Mouse (Mus musculus): ENCODE results near the gene Atoh1. TPM values are rescaled to one million over a fixed set of nuclear protein-coding genes. Genes with fewer than 3 reads are reported as not detected.

Atoh1 gene
- polyA plus RNA-seq, 1 experiment = not detected

- Histone ChIP-seq H3K36me3 (ENCODE audit: control insufficient read depth, insufficient read depth) (no peaks in the 10 kb centered on the region), H3K4me2 (ENCODE audit: low read depth) (no peak overlapping the region), H3K4me3 (no peak overlapping the region), H3ac (ENCODE audit: control insufficient read depth, insufficient read length) (no peak overlapping the region), H3K27me3 (ENCODE audit: control insufficient read depth, insufficient read depth, insufficient read length) (no peaks in the 10 kb centered on the region), H3K79me2 (ENCODE audit: control insufficient read depth, insufficient read depth) (no peaks in the 10 kb centered on the region)
- no peak for TF ChIP-seq POLR2AphosphoS2 (IDR thresholded peaks at IDR 0.05; ENCODE audit: insufficient read length, low read depth)
- TF ChIP-seq REST (IDR thresholded peaks at IDR 0.05; ENCODE audit: insufficient read depth, insufficient read length) = no peak
- TF ChIP-seq CEBPB (IDR thresholded peaks at IDR 0.05; ENCODE audit: insufficient read depth, poor library complexity, severe bottlenecking) = no peak
Measured at GRCm38 (mm10) chr6:64736317-64736716, 7.4 kb downstream of the Atoh1 start.

GRCm38 (mm10) chr6:64742915-64743489, 14.1 kb downstream of the Atoh1 start:
- no peaks in the 10 kb centered on the region for H3K27me3 ChIP-seq (ENCODE audit: control insufficient read depth, insufficient read depth, insufficient read length)
- H3K36me3 ChIP-seq (ENCODE audit: control insufficient read depth, insufficient read depth) = no peaks in the 10 kb centered on the region
- H3ac ChIP-seq (ENCODE audit: control insufficient read depth, insufficient read length) = no peak overlapping the region
- no peaks in the 10 kb centered on the region for H3K79me2 ChIP-seq (ENCODE audit: control insufficient read depth, insufficient read depth)
- TF ChIP-seq MYOG (IDR thresholded peaks at IDR 0.05; ENCODE audit: control insufficient read depth in 1 of 3, insufficient read depth in 1 of 3, insufficient read length in 2 of 3, low read depth in 2 of 3) (no peak), TCF12 (IDR thresholded peaks at IDR 0.05; ENCODE audit: insufficient read depth, poor library complexity, severe bottlenecking) (no peak), E2F4 (IDR thresholded peaks at IDR 0.05; ENCODE audit: insufficient read depth) (no peak), POLR2AphosphoS2 (IDR thresholded peaks at IDR 0.05; ENCODE audit: insufficient read length, low read depth) (no peak), POLR2A (IDR thresholded peaks at IDR 0.05; ENCODE audit: insufficient read length, low read depth) (no peak), USF1 (IDR thresholded peaks at IDR 0.05; ENCODE audit: low read depth) (no peak), TCF3 (IDR thresholded peaks at IDR 0.05; ENCODE audit: insufficient read length, low read depth) (no peak), REST (IDR thresholded peaks at IDR 0.05; ENCODE audit: insufficient read depth, insufficient read length) (no peak), CEBPB (IDR thresholded peaks at IDR 0.05; ENCODE audit: insufficient read depth, poor library complexity, severe bottlenecking) (no peak), SRF (IDR thresholded peaks at IDR 0.05; ENCODE audit: control insufficient read depth, insufficient read length, low read depth) (no peak), MAX (IDR thresholded peaks at IDR 0.05; ENCODE audit: low read depth) (no peak), MYOD1 (IDR thresholded peaks at IDR 0.05; ENCODE audit: control insufficient read depth in 1 of 3, insufficient read length in 2 of 3, low read depth in 2 of 3) (no peak)
- H3K4me3 ChIP-seq = no peak overlapping the region
- no peak overlapping the region for H3K4me2 ChIP-seq (ENCODE audit: low read depth)

- Histone ChIP-seq H3K36me3 (ENCODE audit: control insufficient read depth, insufficient read depth) (no peaks in the 10 kb centered on the region), H3ac (ENCODE audit: control insufficient read depth, insufficient read length) (no peak overlapping the region), H3K4me3 (no peak overlapping the region), H3K4me2 (ENCODE audit: low read depth) (no peak overlapping the region), H3K79me2 (ENCODE audit: control insufficient read depth, insufficient read depth) (no peaks in the 10 kb centered on the region), H3K27me3 (ENCODE audit: control insufficient read depth, insufficient read depth, insufficient read length) (no peaks in the 10 kb centered on the region)
- TF ChIP-seq CEBPB (IDR thresholded peaks at IDR 0.05; ENCODE audit: insufficient read depth, poor library complexity, severe bottlenecking) (no peak), MYOG (IDR thresholded peaks at IDR 0.05; ENCODE audit: control insufficient read depth in 1 of 3, insufficient read depth in 1 of 3, insufficient read length in 2 of 3, low read depth in 2 of 3) (no peak), TCF3 (IDR thresholded peaks at IDR 0.05; ENCODE audit: insufficient read length, low read depth) (no peak), MAX (IDR thresholded peaks at IDR 0.05; ENCODE audit: low read depth) (no peak), SRF (IDR thresholded peaks at IDR 0.05; ENCODE audit: control insufficient read depth, insufficient read length, low read depth) (no peak), REST (IDR thresholded peaks at IDR 0.05; ENCODE audit: insufficient read depth, insufficient read length) (no peak), POLR2A (IDR thresholded peaks at IDR 0.05; ENCODE audit: insufficient read length, low read depth) (no peak)
Measured at GRCm38 (mm10) chr6:64754515-64754914, 25.6 kb downstream of the Atoh1 start.

DNA sequence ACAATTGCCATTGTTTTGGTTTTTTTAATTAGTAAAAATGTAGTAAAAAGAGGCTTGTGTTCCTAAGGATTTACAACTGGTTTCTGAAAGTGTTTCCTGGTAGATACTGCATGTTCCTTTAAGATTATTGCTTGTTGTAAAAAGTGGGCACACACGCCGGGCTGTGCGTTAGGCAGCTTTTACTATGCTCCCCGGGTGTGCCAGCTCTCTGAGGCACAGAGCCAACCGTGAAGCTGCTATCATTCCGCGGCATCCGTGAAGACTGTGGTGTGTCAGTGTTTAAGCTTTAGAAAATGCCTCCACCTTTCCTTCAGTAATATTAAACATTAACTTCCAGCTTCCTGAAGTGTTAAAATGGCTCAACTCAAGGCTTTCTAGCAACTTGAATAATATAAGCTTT, 35.0 kb downstream of the Atoh1 start:
- TF ChIP-seq POLR2A (IDR thresholded peaks at IDR 0.05; ENCODE audit: insufficient read length, low read depth) (no peak), E2F4 (IDR thresholded peaks at IDR 0.05; ENCODE audit: insufficient read depth) (no peak), MYOD1 (IDR thresholded peaks at IDR 0.05; ENCODE audit: control insufficient read depth in 1 of 3, insufficient read length in 2 of 3, low read depth in 2 of 3) (no peak), REST (IDR thresholded peaks at IDR 0.05; ENCODE audit: insufficient read depth, insufficient read length) (no peak), SRF (IDR thresholded peaks at IDR 0.05; ENCODE audit: control insufficient read depth, insufficient read length, low read depth) (no peak), POLR2AphosphoS2 (IDR thresholded peaks at IDR 0.05; ENCODE audit: insufficient read length, low read depth) (no peak), MYOG (IDR thresholded peaks at IDR 0.05; ENCODE audit: control insufficient read depth in 1 of 3, insufficient read depth in 1 of 3, insufficient read length in 2 of 3, low read depth in 2 of 3) (no peak), CEBPB (IDR thresholded peaks at IDR 0.05; ENCODE audit: insufficient read depth, poor library complexity, severe bottlenecking) (no peak), TCF3 (IDR thresholded peaks at IDR 0.05; ENCODE audit: insufficient read length, low read depth) (no peak)
- Histone ChIP-seq H3K27me3 (ENCODE audit: control insufficient read depth, insufficient read depth, insufficient read length) (no peaks in the 10 kb centered on the region), H3K79me2 (ENCODE audit: control insufficient read depth, insufficient read depth) (no peaks in the 10 kb centered on the region), H3K4me3 (no peak overlapping the region), H3ac (ENCODE audit: control insufficient read depth, insufficient read length) (no peak overlapping the region), H3K36me3 (ENCODE audit: control insufficient read depth, insufficient read depth) (no peaks in the 10 kb centered on the region), H3K4me2 (ENCODE audit: low read depth) (no peak overlapping the region)

- Histone ChIP-seq H3K4me2 (ENCODE audit: low read depth) (no peak overlapping the region), H3ac (ENCODE audit: control insufficient read depth, insufficient read length) (no peak overlapping the region), H3K36me3 (ENCODE audit: control insufficient read depth, insufficient read depth) (no peaks in the 10 kb centered on the region), H3K4me3 (no peak overlapping the region), H3K79me2 (ENCODE audit: control insufficient read depth, insufficient read depth) (no peaks in the 10 kb centered on the region), H3K27me3 (ENCODE audit: control insufficient read depth, insufficient read depth, insufficient read length) (no peaks in the 10 kb centered on the region)
- TF ChIP-seq TCF12 (IDR thresholded peaks at IDR 0.05; ENCODE audit: insufficient read depth, poor library complexity, severe bottlenecking) (no peak), TCF3 (IDR thresholded peaks at IDR 0.05; ENCODE audit: insufficient read length, low read depth) (no peak), SRF (IDR thresholded peaks at IDR 0.05; ENCODE audit: control insufficient read depth, insufficient read length, low read depth) (no peak), MAX (IDR thresholded peaks at IDR 0.05; ENCODE audit: low read depth) (no peak), E2F4 (IDR thresholded peaks at IDR 0.05; ENCODE audit: insufficient read depth) (no peak), CEBPB (IDR thresholded peaks at IDR 0.05; ENCODE audit: insufficient read depth, poor library complexity, severe bottlenecking) (no peak), POLR2AphosphoS2 (IDR thresholded peaks at IDR 0.05; ENCODE audit: insufficient read length, low read depth) (no peak), MYOD1 (IDR thresholded peaks at IDR 0.05; ENCODE audit: control insufficient read depth in 1 of 3, insufficient read length in 2 of 3, low read depth in 2 of 3) (no peak), POLR2A (IDR thresholded peaks at IDR 0.05; ENCODE audit: insufficient read length, low read depth) (no peak), REST (IDR thresholded peaks at IDR 0.05; ENCODE audit: insufficient read depth, insufficient read length) (no peak), USF1 (IDR thresholded peaks at IDR 0.05; ENCODE audit: low read depth) (no peak), MYOG (IDR thresholded peaks at IDR 0.05; ENCODE audit: control insufficient read depth in 1 of 3, insufficient read depth in 1 of 3, insufficient read length in 2 of 3, low read depth in 2 of 3) (no peak)
Measured at GRCm38 (mm10) chr6:64773430-64773829, 44.5 kb downstream of the Atoh1 start.

Data from myocyte (in vitro differentiated cells).